Mouse (Mus musculus) limb, embryonic 14.5 days (tissue): ENCODE data around the gene Esrp2. TPM values are rescaled to one million over a fixed set of nuclear protein-coding genes. Genes with fewer than 3 reads are reported as not detected.

Source experiments
- ATAC-seq: fragments of 200-750 bp; cut with Nextera tagmentation; 2 replicates; pipeline ENCODE4 v1.8.0; 2017; ENCODE audit warnings: low read depth, moderate number of reproducible peaks, moderate TSS enrichment; ENCODE audit not compliant: low FRiP score
- DNase-seq: peaks from one replicate; pipeline ENCODE4 v3.0.0-alpha.2; 2015; ENCODE audit warnings: low spot score
- H3K27ac ChIP-seq: fragments of 300-500 bp; sonication (generic); replicated peaks from 2 replicates; pipeline ENCODE4 v1.5.1; 2014; ENCODE audit warnings: low read depth, mild to moderate bottlenecking, low read length, moderate library complexity, mixed read lengths
- H3K27me3 ChIP-seq: fragments of 300-500 bp; sonication (generic); 2 replicates; pipeline ENCODE4 v1.6.1; 2014; ENCODE audit warnings: low read length, mixed read lengths; ENCODE audit not compliant: control insufficient read depth, insufficient read depth
- H3K36me3 ChIP-seq: fragments of 300-500 bp; sonication (generic); 2 replicates; pipeline ENCODE4 v1.6.1; 2014; ENCODE audit warnings: mild to moderate bottlenecking, low read length, moderate library complexity, mixed read lengths; ENCODE audit not compliant: control insufficient read depth, insufficient read depth
- H3K4me1 ChIP-seq: fragments of 300-500 bp; sonication (generic); 2 replicates; pipeline ENCODE4 v1.6.1; 2014; ENCODE audit warnings: antibody characterized with exemption, low read length, mixed read lengths; ENCODE audit not compliant: control insufficient read depth, insufficient read depth
- H3K4me2 ChIP-seq: fragments of 300-500 bp; sonication (generic); replicated peaks from 2 replicates; pipeline ENCODE4 v1.6.1; 2014; ENCODE audit warnings: low read depth, mild to moderate bottlenecking, low read length, moderate library complexity; ENCODE audit not compliant: severe bottlenecking
- H3K4me3 ChIP-seq: fragments of 300-500 bp; sonication (generic); replicated peaks from 2 replicates; pipeline ENCODE4 v1.5.1; 2014; ENCODE audit warnings: low read length
- H3K9ac ChIP-seq: fragments of 300-500 bp; sonication (generic); 2 replicates; pipeline ENCODE4 v1.6.1; 2014; ENCODE audit warnings: mild to moderate bottlenecking, low read depth, low read length, moderate library complexity; ENCODE audit not compliant: severe bottlenecking
- H3K9me3 ChIP-seq: fragments of 300-500 bp; sonication (generic); 2 replicates; pipeline ENCODE4 v1.6.1; 2016; ENCODE audit warnings: low read length; ENCODE audit not compliant: control insufficient read depth
- POLR2A ChIP-seq: fragments of 200-500 bp; IDR thresholded peaks from 2 replicates; pipeline ENCODE4 v1.8.0; 2012; ENCODE audit warnings: inconsistent platforms, mild to moderate bottlenecking, moderate library complexity, borderline replicate concordance; ENCODE audit not compliant: insufficient read depth, insufficient read length; ENCODE audit errors: extremely low read depth
- WGBS: fragments of 180-500 bp; shearing (Covaris S2); extraction: QIAGEN DNeasy Blood & Tissue Kit; methylation state at CpG from one replicate; pipeline ENCODE4 v1.1.7; 2014; 5-methylcytosine and 5-hydroxymethylcytosine counted together
- polyA plus RNA-seq, 2 experiments: library from polyadenylated mRNA; depleted of rRNA in 1 of 2; stranded (reverse) in 1 of 2; unstranded in 1 of 2; fragments of >200 nt; fragmentation: Nextera tagmentation in 1 of 2; extraction: Ambion mirVana in 1 of 2; gene quantifications; 2 replicates each; pipeline versions ENCODE4 v1.2.1 to v1.2.3; 2012 to 2014

Esrp2 gene
- polyA plus RNA-seq, 2 experiments: 34.3 to 38.9 TPM

DNA sequence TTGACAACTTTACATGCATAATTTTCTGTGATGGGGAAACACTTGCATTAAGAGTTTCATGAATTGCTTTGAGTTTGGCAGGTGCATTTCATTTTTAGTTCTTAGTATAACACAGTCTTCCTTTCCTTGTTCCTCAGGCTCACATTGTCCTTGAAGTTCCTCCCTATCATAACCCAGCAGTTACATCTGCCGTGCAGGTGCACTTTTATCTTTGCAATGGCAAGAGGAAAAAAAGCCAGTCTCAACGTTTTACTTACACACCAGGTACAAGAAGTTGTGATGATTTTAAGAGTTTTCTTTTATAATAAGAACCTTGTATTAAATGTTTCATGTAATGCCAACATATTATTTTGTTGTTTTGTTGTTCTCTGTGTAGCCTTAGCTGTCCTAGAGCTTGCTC is 32.9 kb downstream of the Esrp2 start:
- Histone ChIP-seq H3K4me2 (no peak overlapping the region), H3K4me3 (no peak overlapping the region), H3K27me3 (no peaks in the 10 kb centered on the region), H3K9me3 (no peaks in the 10 kb centered on the region), H3K36me3 (peaks cover 56% of the 10 kb centered on the region), H3K27ac (no peak overlapping the region), H3K9ac (no peak overlapping the region), H3K4me1 (no peaks in the 10 kb centered on the region)
- ATAC-seq (no peak), DNase-seq (no peak)
- no peak for TF ChIP-seq POLR2A
- 83% methylated on average over 2 of the region's 2 CpGs for WGBS

DNA sequence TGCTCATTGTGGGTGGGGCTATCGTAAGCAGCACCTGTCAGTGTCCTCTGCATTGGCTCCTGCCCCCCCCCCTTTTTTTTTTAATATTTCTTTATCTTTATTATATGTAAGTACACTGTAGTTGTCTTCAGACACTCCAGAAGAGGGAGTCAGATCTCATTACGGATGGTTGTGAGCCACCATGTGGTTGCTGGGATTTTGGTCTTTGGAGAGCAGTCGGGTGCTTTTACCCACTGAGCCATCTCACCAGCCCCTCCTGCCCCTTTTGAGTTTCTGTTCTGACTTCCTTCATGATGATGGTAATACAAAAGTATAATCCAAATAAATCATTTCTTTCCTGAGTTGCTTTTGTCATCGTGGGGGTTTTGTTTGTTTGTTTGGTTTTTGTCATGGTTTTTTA is 34.5 kb downstream of the Esrp2 start:
- no peak for TF ChIP-seq POLR2A
- no peak for DNase-seq
- H3K4me1 ChIP-seq: no peaks in the 10 kb centered on the region
- H3K36me3 ChIP-seq: peaks cover 47% of the 10 kb centered on the region
- H3K27me3 ChIP-seq: no peaks in the 10 kb centered on the region
- no peak overlapping the region for H3K27ac ChIP-seq
- H3K4me3 ChIP-seq: no peak overlapping the region
- 89% methylated on average over 4 of the region's 4 CpGs for WGBS
- no peak overlapping the region for H3K9ac ChIP-seq
- no peak overlapping the region for H3K4me2 ChIP-seq
- no peak for ATAC-seq
- H3K9me3 ChIP-seq: no peaks in the 10 kb centered on the region

Other genes with a start within 250 kb of the Esrp2 start
- gene Nrn1l, start 243.4 kb downstream of the Esrp2 start, polyA plus RNA-seq (2012; rRNA removed): 2.2 TPM in 2 replicates
- gene Nrn1l, start 243.4 kb downstream of the Esrp2 start, polyA plus RNA-seq (2014; fragmentation: Nextera tagmentation; extraction: Ambion mirVana): 0.45 and 1.1 TPM in 2 replicates
- 57.2 and 82.7 TPM in 2 replicates for gene Pskh1, start 236.5 kb downstream of the Esrp2 start, polyA plus RNA-seq (2012; rRNA removed)
- gene Pskh1, start 236.5 kb downstream of the Esrp2 start, polyA plus RNA-seq (2014; fragmentation: Nextera tagmentation; extraction: Ambion mirVana): 33.1 and 37.6 TPM in 2 replicates
- gene Ctrl, start 203.1 kb downstream of the Esrp2 start, polyA plus RNA-seq (2012; rRNA removed): 4.1 and 5.7 TPM in 2 replicates
- gene Ctrl, start 203.1 kb downstream of the Esrp2 start, polyA plus RNA-seq (2014; fragmentation: Nextera tagmentation; extraction: Ambion mirVana): 0.88 and 1.7 TPM in 2 replicates
- gene Psmb10, start 198.5 kb downstream of the Esrp2 start, polyA plus RNA-seq (2012; rRNA removed): 31.8 and 45.8 TPM in 2 replicates
- 37.8 and 38.8 TPM in 2 replicates for gene Psmb10, start 198.5 kb downstream of the Esrp2 start, polyA plus RNA-seq (2014; fragmentation: Nextera tagmentation; extraction: Ambion mirVana)
- gene Lcat, start 193.6 kb downstream of the Esrp2 start, polyA plus RNA-seq (2012; rRNA removed): 15.9 and 18.5 TPM in 2 replicates
- 1.9 and 3.0 TPM in 2 replicates for gene Lcat, start 193.6 kb downstream of the Esrp2 start, polyA plus RNA-seq (2014; fragmentation: Nextera tagmentation; extraction: Ambion mirVana)
- gene Slc12a4, start 170.9 kb downstream of the Esrp2 start, polyA plus RNA-seq (2012; rRNA removed): 116 and 135 TPM in 2 replicates
- gene Slc12a4, start 170.9 kb downstream of the Esrp2 start, polyA plus RNA-seq (2014; fragmentation: Nextera tagmentation; extraction: Ambion mirVana): 46.0 and 56.2 TPM in 2 replicates
- not detected in 2 replicates for gene Dpep3, start 157.5 kb downstream of the Esrp2 start, polyA plus RNA-seq (2012; rRNA removed)
- 0.11 TPM in 1 of 2 replicates, not detected in the other for gene Dpep3, start 157.5 kb downstream of the Esrp2 start, polyA plus RNA-seq (2014; fragmentation: Nextera tagmentation; extraction: Ambion mirVana)
- gene Dus2, start 145.6 kb downstream of the Esrp2 start, polyA plus RNA-seq (2012; rRNA removed): 24.4 and 25.6 TPM in 2 replicates
- 22.4 and 25.0 TPM in 2 replicates for gene Dus2, start 145.6 kb downstream of the Esrp2 start, polyA plus RNA-seq (2014; fragmentation: Nextera tagmentation; extraction: Ambion mirVana)
- gene Dpep2nb, start 131.0 kb downstream of the Esrp2 start, polyA plus RNA-seq (2012; rRNA removed): 0.05 TPM in 1 of 2 replicates, not detected in the other
- gene Dpep2nb, start 131.0 kb downstream of the Esrp2 start, polyA plus RNA-seq (2014; fragmentation: Nextera tagmentation; extraction: Ambion mirVana): 0.17 TPM in 1 of 2 replicates, not detected in the other
- 12.9 and 14.9 TPM in 2 replicates for gene Ddx28, start 125.1 kb downstream of the Esrp2 start, polyA plus RNA-seq (2012; rRNA removed)
- 17.2 and 19.5 TPM in 2 replicates for gene Ddx28, start 125.1 kb downstream of the Esrp2 start, polyA plus RNA-seq (2014; fragmentation: Nextera tagmentation; extraction: Ambion mirVana)
- gene Nfatc3, start 78.1 kb downstream of the Esrp2 start, polyA plus RNA-seq (2012; rRNA removed): 27.2 and 31.6 TPM in 2 replicates
- 7.8 and 9.6 TPM in 2 replicates for gene Nfatc3, start 78.1 kb downstream of the Esrp2 start, polyA plus RNA-seq (2014; fragmentation: Nextera tagmentation; extraction: Ambion mirVana)
- 13.7 and 15.0 TPM in 2 replicates for gene Pla2g15, start 13.4 kb upstream of the Esrp2 start, polyA plus RNA-seq (2012; rRNA removed)
- gene Pla2g15, start 13.4 kb upstream of the Esrp2 start, polyA plus RNA-seq (2014; fragmentation: Nextera tagmentation; extraction: Ambion mirVana): 6.3 and 7.8 TPM in 2 replicates
- 42.1 and 57.6 TPM in 2 replicates for gene Slc7a6, start 31.9 kb upstream of the Esrp2 start, polyA plus RNA-seq (2012; rRNA removed)
- gene Slc7a6, start 31.9 kb upstream of the Esrp2 start, polyA plus RNA-seq (2014; fragmentation: Nextera tagmentation; extraction: Ambion mirVana): 55.7 and 73.1 TPM in 2 replicates
- gene Slc7a6os, start 74.0 kb upstream of the Esrp2 start, polyA plus RNA-seq (2012; rRNA removed): 52.4 and 58.3 TPM in 2 replicates
- 32.5 and 36.1 TPM in 2 replicates for gene Slc7a6os, start 74.0 kb upstream of the Esrp2 start, polyA plus RNA-seq (2014; fragmentation: Nextera tagmentation; extraction: Ambion mirVana)
- gene Prmt7, start 74.0 kb upstream of the Esrp2 start, polyA plus RNA-seq (2012; rRNA removed): 35.5 and 40.3 TPM in 2 replicates
- gene Prmt7, start 74.0 kb upstream of the Esrp2 start, polyA plus RNA-seq (2014; fragmentation: Nextera tagmentation; extraction: Ambion mirVana): 44.7 and 46.6 TPM in 2 replicates
- gene Smpd3, start 201.0 kb upstream of the Esrp2 start, polyA plus RNA-seq (2012; rRNA removed): 17.5 and 22.5 TPM in 2 replicates
- gene Smpd3, start 201.0 kb upstream of the Esrp2 start, polyA plus RNA-seq (2014; fragmentation: Nextera tagmentation; extraction: Ambion mirVana): 7.4 and 11.2 TPM in 2 replicates